Mouse (Mus musculus): Measurements from ENCODE around the gene Cenpi. TPM values are rescaled to one million over a fixed set of nuclear protein-coding genes. Genes with fewer than 3 reads are reported as not detected.
"Not testable (repeated sequence)": the region's sequence is repeated elsewhere in the genome, so short reads cannot be mapped to it uniquely, and the experiment has no call there.

The Cenpi gene
- polyA plus RNA-seq, 1 experiment: not detected

DNA sequence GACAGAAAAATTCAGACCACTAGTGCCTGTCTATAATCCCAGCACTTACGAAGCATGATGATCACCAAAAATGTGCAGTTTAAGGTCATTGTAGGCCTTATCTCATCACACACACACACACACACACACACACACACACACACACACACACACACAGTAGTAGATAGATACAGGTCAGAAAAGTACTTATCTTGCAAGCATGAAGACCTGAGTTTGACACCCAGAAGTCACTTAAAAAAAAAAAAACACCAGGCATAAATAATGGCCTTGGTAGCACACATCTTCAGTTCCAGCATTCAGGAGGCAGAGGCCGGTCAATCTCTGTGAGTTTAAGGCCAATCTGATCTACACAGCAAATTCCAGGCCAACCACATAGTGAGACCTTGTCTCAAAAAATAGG is 20.6 kb upstream of the Cenpi start:
- no peak overlapping the region for H3K27ac ChIP-seq (ENCODE audit: insufficient read depth, low read depth, low read length)
- TF ChIP-seq CTCF (IDR thresholded peaks at IDR 0.05; ENCODE audit: insufficient read depth, low read depth, low read length) (no peak), POLR2A (IDR thresholded peaks at IDR 0.05; ENCODE audit: insufficient read depth, low read depth, low read length) (no peak)
- 94% methylated on average over 2 of the region's 2 CpGs for WGBS
- H3K4me1 ChIP-seq (ENCODE audit: control insufficient read depth, insufficient read depth, low read length): no peaks in the 10 kb centered on the region
- H3K4me3 ChIP-seq (ENCODE audit: insufficient read depth, low read depth, low read length): no peak overlapping the region

DNA sequence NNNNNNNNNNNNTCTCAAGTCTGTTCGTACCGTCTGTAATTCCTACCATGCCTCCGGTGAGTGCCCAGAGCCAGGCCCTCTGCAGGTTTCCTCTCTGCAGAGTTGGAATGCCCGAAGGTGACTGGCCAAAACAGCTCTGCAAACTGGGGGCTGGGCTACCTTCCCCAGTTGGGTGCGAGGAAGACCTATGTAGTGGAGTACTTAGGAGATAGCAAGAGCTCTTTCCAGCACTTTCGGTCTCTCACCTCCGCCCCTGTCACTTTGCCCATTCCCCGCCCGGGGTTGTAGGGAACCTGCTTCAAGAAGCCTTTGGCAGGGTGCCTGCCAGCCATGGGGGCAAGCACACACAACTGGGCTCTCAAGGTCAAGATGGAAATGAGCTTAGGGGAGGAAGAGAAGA is 11.6 kb upstream of the Cenpi start:
- TF ChIP-seq CTCF (IDR thresholded peaks at IDR 0.05; ENCODE audit: insufficient read depth, low read depth, low read length) (no peak), POLR2A (IDR thresholded peaks at IDR 0.05; ENCODE audit: insufficient read depth, low read depth, low read length) (no peak)
- H3K4me3 ChIP-seq (ENCODE audit: insufficient read depth, low read depth, low read length): peak overlapping the region; percentile 81
- peak overlapping the region; percentile 75 for H3K27ac ChIP-seq (ENCODE audit: insufficient read depth, low read depth, low read length)
- 32% methylated on average over 9 of the region's 9 CpGs for WGBS
- no peaks in the 10 kb centered on the region for H3K4me1 ChIP-seq (ENCODE audit: control insufficient read depth, insufficient read depth, low read length)

GRCm38 (mm10) chrX:134296737-134297136 is 11.1 kb upstream of the Cenpi start:
- Histone ChIP-seq H3K4me1 (ENCODE audit: control insufficient read depth, insufficient read depth, low read length) (no peaks in the 10 kb centered on the region), H3K27ac (ENCODE audit: insufficient read depth, low read depth, low read length) (peak overlapping the region; percentile 75), H3K4me3 (ENCODE audit: insufficient read depth, low read depth, low read length) (peak overlapping the region; percentile 81)
- TF ChIP-seq POLR2A (IDR thresholded peaks at IDR 0.05; ENCODE audit: insufficient read depth, low read depth, low read length): no peak
- TF ChIP-seq CTCF (IDR thresholded peaks at IDR 0.05; ENCODE audit: insufficient read depth, low read depth, low read length): no peak
- 23% methylated on average over 7 of the region's 7 CpGs for WGBS

- TF ChIP-seq CTCF (IDR thresholded peaks at IDR 0.05; ENCODE audit: insufficient read depth, low read depth, low read length) (no peak), POLR2A (IDR thresholded peaks at IDR 0.05; ENCODE audit: insufficient read depth, low read depth, low read length) (no peak)
- H3K27ac ChIP-seq (ENCODE audit: insufficient read depth, low read depth, low read length): peak overlapping the region; percentile 75; the same call in 1 of the 2 replicates
- no peaks in the 10 kb centered on the region for H3K4me1 ChIP-seq (ENCODE audit: control insufficient read depth, insufficient read depth, low read length)
- WGBS: 28% methylated on average over 4 of the region's 4 CpGs
- H3K4me3 ChIP-seq (ENCODE audit: insufficient read depth, low read depth, low read length): peak overlapping the region; percentile 81
Observed at GRCm38 (mm10) chrX:134297195-134297594, 10.7 kb upstream of the Cenpi start.

GRCm38 (mm10) chrX:134300219-134300618 is 7.7 kb upstream of the Cenpi start:
- H3K27ac ChIP-seq (ENCODE audit: insufficient read depth, low read depth, low read length): no peak overlapping the region
- no peak for TF ChIP-seq POLR2A (IDR thresholded peaks at IDR 0.05; ENCODE audit: insufficient read depth, low read depth, low read length)
- no peak for TF ChIP-seq CTCF (IDR thresholded peaks at IDR 0.05; ENCODE audit: insufficient read depth, low read depth, low read length)
- H3K4me3 ChIP-seq (ENCODE audit: insufficient read depth, low read depth, low read length): no peak overlapping the region
- 22% methylated on average over 5 of the region's 5 CpGs for WGBS
- 0 out of 2 replicates have a peak, but pooled peaks cover 4% of the 10 kb centered on the region for H3K4me1 ChIP-seq (ENCODE audit: control insufficient read depth, insufficient read depth, low read length)

- WGBS: 70% methylated on average over 1 of the region's 1 CpGs
Observed at GRCm38 (mm10) chrX:134303287-134303686, 4.6 kb upstream of the Cenpi start.

DNA sequence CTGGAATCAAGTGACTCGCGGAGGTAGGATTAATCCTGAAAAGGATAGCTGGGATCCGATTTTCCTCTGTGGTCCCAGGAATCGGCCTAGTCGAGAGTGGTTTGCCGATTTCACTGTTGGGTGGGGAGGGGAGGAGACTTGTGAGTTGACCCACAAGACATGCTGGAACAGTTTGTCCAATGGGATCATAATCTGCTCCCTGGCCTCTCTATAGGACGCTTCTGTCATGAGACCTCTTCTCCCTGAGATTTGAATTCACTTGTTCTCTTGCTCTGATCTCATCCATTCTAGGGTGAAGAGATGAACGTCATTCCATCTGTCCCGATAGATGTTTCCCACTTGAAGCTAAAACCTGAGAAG is 371 bp downstream of the Cenpi start:
- peak overlapping the region; percentile 40 for H3K4me3 ChIP-seq (ENCODE audit: insufficient read depth, low read depth, low read length)
- TF ChIP-seq POLR2A (IDR thresholded peaks at IDR 0.05; ENCODE audit: insufficient read depth, low read depth, low read length) (no peak), CTCF (IDR thresholded peaks at IDR 0.05; ENCODE audit: insufficient read depth, low read depth, low read length) (no peak)

More at GRCm38 (mm10) chrX:134303287-134303686, 4.6 kb upstream of the Cenpi start:
- TF ChIP-seq POLR2A (IDR thresholded peaks at IDR 0.05; ENCODE audit: insufficient read depth, low read depth, low read length): no peak
- Histone ChIP-seq H3K27ac (ENCODE audit: insufficient read depth, low read depth, low read length) (no peak overlapping the region), H3K4me1 (ENCODE audit: control insufficient read depth, insufficient read depth, low read length) (0 out of 2 replicates have a peak, but pooled peaks cover 4% of the 10 kb centered on the region), H3K4me3 (ENCODE audit: insufficient read depth, low read depth, low read length) (no peak overlapping the region)

GRCm38 (mm10) chrX:134311193-134311592 is 3.3 kb downstream of the Cenpi start:
- H3K27ac ChIP-seq (ENCODE audit: insufficient read depth, low read depth, low read length); H3K4me1 ChIP-seq (ENCODE audit: control insufficient read depth, insufficient read depth, low read length); H3K4me3 ChIP-seq (ENCODE audit: insufficient read depth, low read depth, low read length): not testable (repeated sequence)
- WGBS: 90% methylated on average over 7 of the region's 7 CpGs

More for the DNA sequence above, 371 bp downstream of the Cenpi start:
- Histone ChIP-seq H3K4me1 (ENCODE audit: control insufficient read depth, insufficient read depth, low read length) (0 out of 2 replicates have a peak, but pooled peaks cover 4% of the 10 kb centered on the region), H3K27ac (ENCODE audit: insufficient read depth, low read depth, low read length) (no peak overlapping the region)
- 21% methylated on average over 9 of the region's 9 CpGs for WGBS

DNA sequence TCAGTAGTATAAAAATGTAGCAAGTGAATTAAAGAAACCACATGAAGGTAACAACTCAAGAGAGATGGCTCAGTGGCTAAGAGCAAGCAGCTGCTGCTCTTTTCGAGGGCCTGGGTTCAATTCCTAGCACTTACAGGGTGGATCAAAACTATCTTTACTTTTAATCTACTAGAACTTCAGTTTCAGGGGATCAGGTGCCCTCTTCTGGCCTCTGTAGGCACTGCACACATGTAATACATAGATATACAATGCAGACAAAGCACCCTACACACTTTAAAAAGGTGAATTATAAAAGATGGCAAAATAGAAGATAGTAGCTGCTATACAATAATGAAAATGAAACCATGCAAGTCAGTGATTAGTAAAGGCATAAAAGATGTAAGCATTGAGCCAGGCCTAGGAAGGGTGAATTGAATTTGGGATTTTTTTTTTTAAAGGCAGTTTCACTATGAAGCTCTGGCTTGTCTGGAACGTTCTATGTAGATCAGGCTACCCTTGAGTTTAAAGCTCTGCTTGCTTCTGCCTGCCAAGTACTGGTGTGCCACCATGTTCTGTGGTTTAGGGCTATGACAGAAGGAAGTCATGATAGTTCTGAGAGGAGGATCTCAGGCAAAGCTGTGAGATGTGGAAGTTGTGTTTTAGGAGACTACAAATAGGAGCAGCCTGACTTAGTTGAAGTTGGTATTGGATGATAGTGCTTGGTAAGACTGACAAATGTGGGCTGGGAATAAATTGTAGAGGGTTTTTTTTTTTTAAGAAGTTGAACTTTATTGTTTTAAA is 11.5 kb downstream of the Cenpi start:
- no peak overlapping the region for H3K4me3 ChIP-seq (ENCODE audit: insufficient read depth, low read depth, low read length)
- 83% methylated on average over 2 of the region's 2 CpGs for WGBS
- H3K4me1 ChIP-seq (ENCODE audit: control insufficient read depth, insufficient read depth, low read length): no peaks in the 10 kb centered on the region
- TF ChIP-seq CTCF (IDR thresholded peaks at IDR 0.05; ENCODE audit: insufficient read depth, low read depth, low read length) (no peak), POLR2A (IDR thresholded peaks at IDR 0.05; ENCODE audit: insufficient read depth, low read depth, low read length) (no peak)
- H3K27ac ChIP-seq (ENCODE audit: insufficient read depth, low read depth, low read length): no peak overlapping the region
